Mouse (Mus musculus) midbrain, postnatal 0 days (tissue): ENCODE results near the gene Flt1. TPM values are rescaled to one million over a fixed set of nuclear protein-coding genes. Genes with fewer than 3 reads are reported as not detected.

ENCODE experiments used
- ATAC-seq: fragments of 200-750 bp; cut with Nextera tagmentation; 2 replicates; pipeline ENCODE4 v1.8.0; 2017; ENCODE audit warnings: moderate number of reproducible peaks, mild to moderate bottlenecking, moderate TSS enrichment, moderate library complexity; ENCODE audit not compliant: low FRiP score
- DNase-seq: peaks from one replicate; pipeline ENCODE4 v3.0.0-alpha.2; 2015; ENCODE audit warnings: low spot score
- H3K27ac ChIP-seq: fragments of 300-500 bp; sonication (generic); 2 replicates; pipeline ENCODE4 v1.5.1; 2014; ENCODE audit warnings: low read depth, mild to moderate bottlenecking, low read length, mixed read lengths
- H3K27me3 ChIP-seq: fragments of 300-500 bp; sonication (generic); 2 replicates; pipeline ENCODE4 v1.6.1; 2014; ENCODE audit warnings: low read length, control low read depth, mixed read lengths; ENCODE audit not compliant: insufficient read depth
- H3K36me3 ChIP-seq: fragments of 300-500 bp; sonication (generic); 2 replicates; pipeline ENCODE4 v1.6.1; 2014; ENCODE audit warnings: low read length, control low read depth, mixed read lengths; ENCODE audit not compliant: insufficient read depth
- H3K4me1 ChIP-seq: fragments of 300-500 bp; sonication (generic); 2 replicates; pipeline ENCODE4 v1.6.1; 2014; ENCODE audit warnings: mild to moderate bottlenecking, control low read depth, antibody characterized with exemption, low read length, mixed read lengths; ENCODE audit not compliant: insufficient read depth
- H3K4me2 ChIP-seq: fragments of 300-500 bp; sonication (generic); 2 replicates; pipeline ENCODE4 v1.6.1; 2014; ENCODE audit warnings: low read depth, mild to moderate bottlenecking, low read length, mixed read lengths; ENCODE audit not compliant: poor library complexity, severe bottlenecking
- H3K4me3 ChIP-seq: fragments of 300-500 bp; sonication (generic); 2 replicates; pipeline ENCODE4 v1.5.1; 2014; ENCODE audit warnings: low read depth, mild to moderate bottlenecking, low read length, moderate library complexity
- H3K9ac ChIP-seq: fragments of 300-500 bp; sonication (generic); replicated peaks from 2 replicates; pipeline ENCODE4 v1.6.1; 2014; ENCODE audit warnings: mild to moderate bottlenecking, low read length, moderate library complexity, mixed read lengths; ENCODE audit not compliant: poor library complexity, severe bottlenecking
- H3K9me3 ChIP-seq: fragments of 300-500 bp; sonication (generic); 2 replicates; pipeline ENCODE4 v1.6.1; 2016; ENCODE audit warnings: low read length, control low read depth
- CTCF ChIP-seq: IDR thresholded peaks from 2 replicates; pipeline ENCODE4 v1.5.1; 2016; ENCODE audit warnings: antibody characterized with exemption, mild to moderate bottlenecking
- WGBS: fragments of 180-500 bp; shearing (Covaris S2); extraction: QIAGEN DNeasy Blood & Tissue Kit; methylation state at CpG from one replicate; pipeline ENCODE4 v1.1.7; 2014; 5-methylcytosine and 5-hydroxymethylcytosine counted together
- polyA plus RNA-seq: library from polyadenylated mRNA; unstranded; fragments of >200 nt; fragmentation: Nextera tagmentation; extraction: Ambion mirVana; gene quantifications from 2 replicates; pipeline ENCODE4 v1.2.1, GENCODE M21; 2015
- total RNA-seq: library from RNA; depleted of rRNA; stranded (reverse); fragments of >200 nt; gene quantifications from 2 replicates; pipeline ENCODE4 v1.2.3, GENCODE M21; 2014

Gene Flt1
- total and polyA plus RNA-seq, 2 experiments from 2014 or later: 9.0 to 15.2 TPM

DNA sequence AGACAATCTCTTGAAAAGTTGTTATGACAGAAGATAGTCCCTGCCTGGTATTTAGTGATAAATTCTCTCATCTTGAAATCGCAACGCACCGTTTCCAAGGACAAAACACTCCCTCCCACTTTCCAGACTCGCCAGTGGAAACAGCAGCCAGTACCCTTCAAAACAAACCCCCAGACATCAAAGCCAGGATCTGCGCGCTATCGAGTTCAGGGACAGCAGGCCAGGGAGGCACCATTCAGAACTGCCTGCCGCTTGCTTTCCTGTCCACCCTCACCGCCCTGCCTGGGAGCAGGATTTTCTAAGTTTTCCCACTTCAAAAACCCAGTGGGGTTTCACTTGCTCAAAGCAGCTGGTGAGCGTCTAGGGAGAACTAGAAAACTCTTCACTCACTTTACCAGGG lies 44.6 kb downstream of the Flt1 start:
- H3K27ac ChIP-seq: no peak overlapping the region
- H3K9ac ChIP-seq: no peak overlapping the region
- no peaks in the 10 kb centered on the region for H3K36me3 ChIP-seq
- no peak overlapping the region for H3K4me3 ChIP-seq
- WGBS: 19% methylated on average over 10 of the region's 10 CpGs
- 0 out of 2 replicates have a peak, but pooled peaks cover 5% of the 10 kb centered on the region for H3K4me1 ChIP-seq
- DNase-seq: peak; percentile 3
- H3K4me2 ChIP-seq: peak overlapping the region; percentile 26; the same call in 1 of the 2 replicates
- no peak for ATAC-seq
- H3K9me3 ChIP-seq: no peaks in the 10 kb centered on the region
- H3K27me3 ChIP-seq: no peaks in the 10 kb centered on the region
- TF ChIP-seq CTCF: no peak

- no peak overlapping the region; the same call in 1 of the 2 replicates for H3K4me2 ChIP-seq
- H3K27ac ChIP-seq: no peak overlapping the region
- DNase-seq (peak; percentile 42), ATAC-seq (no peak)
- no peaks in the 10 kb centered on the region for H3K27me3 ChIP-seq
- no peaks in the 10 kb centered on the region for H3K9me3 ChIP-seq
- TF ChIP-seq CTCF: no peak
- WGBS: 43% methylated on average over 5 of the region's 5 CpGs
- no peak overlapping the region for H3K4me3 ChIP-seq
- H3K9ac ChIP-seq: no peak overlapping the region
- 0 out of 2 replicates have a peak, but pooled peaks cover 5% of the 10 kb centered on the region for H3K4me1 ChIP-seq
- H3K36me3 ChIP-seq: no peaks in the 10 kb centered on the region
Observed at GRCm38 (mm10) chr5:147680711-147681110, 45.1 kb downstream of the Flt1 start.

DNA sequence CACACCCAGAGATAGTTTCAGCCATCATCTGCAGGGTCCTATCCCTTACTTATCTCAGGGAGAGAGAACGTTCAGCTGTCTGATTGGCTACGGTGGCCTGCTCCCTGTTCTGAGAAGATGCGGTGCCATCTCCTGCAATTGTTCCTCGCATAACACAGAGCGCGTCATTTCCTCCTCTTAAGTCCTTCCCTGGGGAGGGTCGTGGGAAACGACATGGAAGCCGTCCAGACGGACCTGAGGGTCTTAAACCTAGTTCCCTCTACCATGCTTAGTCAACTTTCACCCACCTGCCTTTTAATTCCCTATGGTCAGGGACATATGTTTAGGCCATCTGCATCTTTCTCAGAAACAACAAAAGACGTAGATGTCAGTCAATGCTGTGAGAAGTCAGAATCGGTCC lies 46.5 kb downstream of the Flt1 start:
- H3K36me3 ChIP-seq: no peaks in the 10 kb centered on the region
- H3K4me1 ChIP-seq: 0 out of 2 replicates have a peak, but pooled peaks cover 5% of the 10 kb centered on the region
- 70% methylated on average over 12 of the region's 12 CpGs for WGBS
- no peak overlapping the region for H3K4me3 ChIP-seq
- H3K27me3 ChIP-seq: no peaks in the 10 kb centered on the region
- DNase-seq (peak; percentile 12), ATAC-seq (no peak)
- no peak overlapping the region for H3K4me2 ChIP-seq
- TF ChIP-seq CTCF: no peak
- no peaks in the 10 kb centered on the region for H3K9me3 ChIP-seq
- no peak overlapping the region for H3K27ac ChIP-seq
- H3K9ac ChIP-seq: no peak overlapping the region

GRCm38 (mm10) chr5:147675791-147676190 lies 50.0 kb downstream of the Flt1 start:
- Histone ChIP-seq H3K27me3 (no peaks in the 10 kb centered on the region), H3K9ac (no peak overlapping the region), H3K27ac (no peak overlapping the region), H3K36me3 (no peaks in the 10 kb centered on the region), H3K4me2 (no peak overlapping the region), H3K4me3 (no peak overlapping the region), H3K9me3 (no peaks in the 10 kb centered on the region), H3K4me1 (no peaks in the 10 kb centered on the region)
- WGBS: 91% methylated on average over 5 of the region's 5 CpGs
- no peak for ATAC-seq
- no peak for DNase-seq
- TF ChIP-seq CTCF: no peak

DNA sequence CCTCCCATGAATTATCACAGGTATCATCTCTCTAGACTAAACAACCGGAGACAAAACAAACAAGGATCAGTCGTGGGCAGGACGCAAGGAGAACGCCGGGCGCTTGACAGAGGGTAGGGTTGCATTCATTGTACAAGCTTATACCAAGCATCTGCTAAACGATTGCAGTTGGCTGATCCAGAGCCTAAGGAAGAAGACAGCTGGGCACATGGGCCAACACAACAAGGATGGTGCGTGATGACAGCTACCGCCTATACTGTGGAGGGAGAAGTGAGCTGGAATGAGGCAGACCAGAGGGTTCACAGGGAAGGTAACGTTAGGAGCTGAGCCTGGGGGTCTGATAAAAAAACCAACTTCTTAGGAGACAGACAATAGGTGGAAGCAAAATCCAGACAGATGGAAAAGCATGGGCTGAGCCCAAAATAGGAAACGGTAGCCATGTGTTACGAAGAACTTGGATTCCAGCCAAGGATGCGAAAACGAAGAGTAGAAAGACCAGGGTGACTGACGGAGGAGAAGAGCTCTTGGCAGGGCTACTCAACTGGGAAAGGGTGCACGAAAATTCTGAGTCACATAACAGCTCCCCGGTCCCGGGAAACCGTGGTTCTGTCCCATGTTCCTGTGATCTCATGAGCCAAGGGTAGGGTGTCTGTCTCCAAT lies 53.9 kb downstream of the Flt1 start:
- no peaks in the 10 kb centered on the region for H3K27me3 ChIP-seq
- no peak overlapping the region for H3K9ac ChIP-seq
- no peak for TF ChIP-seq CTCF
- H3K4me1 ChIP-seq: no peaks in the 10 kb centered on the region
- 82% methylated on average over 19 of the region's 19 CpGs for WGBS
- no peaks in the 10 kb centered on the region for H3K9me3 ChIP-seq
- H3K36me3 ChIP-seq: no peaks in the 10 kb centered on the region
- no peak overlapping the region for H3K4me3 ChIP-seq
- ATAC-seq (no peak), DNase-seq (peak; percentile 17)
- H3K4me2 ChIP-seq: no peak overlapping the region
- no peak overlapping the region for H3K27ac ChIP-seq

- Histone ChIP-seq H3K4me1 (no peaks in the 10 kb centered on the region), H3K9ac (no peak overlapping the region), H3K36me3 (no peaks in the 10 kb centered on the region), H3K27ac (no peak overlapping the region), H3K9me3 (no peaks in the 10 kb centered on the region), H3K4me2 (no peak overlapping the region), H3K4me3 (no peak overlapping the region), H3K27me3 (no peaks in the 10 kb centered on the region)
- 88% methylated on average over 15 of the region's 15 CpGs for WGBS
- DNase-seq (no peak), ATAC-seq (no peak)
- peak; percentile 35 for TF ChIP-seq CTCF
Observed at GRCm38 (mm10) chr5:147668637-147669344, 57.0 kb downstream of the Flt1 start.
